Mouse (Mus musculus) urinary bladder, postnatal 25 days (tissue): ENCODE measurements around the gene Tmem106a.
"Not testable (repeated sequence)": the region's sequence is repeated elsewhere in the genome, so short reads cannot be mapped to it uniquely, and the experiment has no call there.

Experiments
- DNase-seq: peaks from one replicate; pipeline ENCODE4 v3.0.0; 2022; ENCODE audit warnings: low spot score

Gene Tmem106a

GRCm38 (mm10) chr11:101602491-101602890 is 20.4 kb downstream of the Tmem106a start:
- DNase-seq, result peak; percentile 67

GRCm38 (mm10) chr11:101604116-101604515 is 22.1 kb downstream of the Tmem106a start:
- DNase-seq, result no peak

GRCm38 (mm10) chr11:101604531-101605453 is 22.8 kb downstream of the Tmem106a start:
- DNase-seq, result peak; percentile 67

- not testable (repeated sequence) for DNase-seq
These were observed 25.1 kb downstream of the Tmem106a start for GRCm38 (mm10) chr11:101607134-101607533.

- no peak for DNase-seq
These were observed 28.4 kb downstream of the Tmem106a start for GRCm38 (mm10) chr11:101610445-101610844.

GRCm38 (mm10) chr11:101613596-101613995 is 31.6 kb downstream of the Tmem106a start:
- DNase-seq, result no peak

GRCm38 (mm10) chr11:101614116-101614515 is 32.1 kb downstream of the Tmem106a start:
- DNase-seq, result no peak

- DNase-seq, result no peak
These were observed 33.3 kb downstream of the Tmem106a start for GRCm38 (mm10) chr11:101615380-101615779.

GRCm38 (mm10) chr11:101616104-101616503 is 34.1 kb downstream of the Tmem106a start:
- no peak for DNase-seq

GRCm38 (mm10) chr11:101616948-101617767 is 35.1 kb downstream of the Tmem106a start:
- no peak for DNase-seq

GRCm38 (mm10) chr11:101617849-101618248 is 35.8 kb downstream of the Tmem106a start:
- DNase-seq, result no peak

- DNase-seq, result no peak
These were observed 36.6 kb downstream of the Tmem106a start for GRCm38 (mm10) chr11:101618596-101618995.

GRCm38 (mm10) chr11:101620022-101620655 is 38.1 kb downstream of the Tmem106a start:
- DNase-seq, result not testable (repeated sequence)

- no peak for DNase-seq
These were observed 44.6 kb downstream of the Tmem106a start for GRCm38 (mm10) chr11:101626649-101626994.

GRCm38 (mm10) chr11:101626995-101627856 is 45.2 kb downstream of the Tmem106a start, which contains the start of gene Rdm1:
Gene Rdm1, plus strand, starts transcription at chr11:101627195.
- peak; percentile 68 for DNase-seq

GRCm38 (mm10) chr11:101627857-101628559 is 46.0 kb downstream of the Tmem106a start:
- peak; percentile 89 for DNase-seq

GRCm38 (mm10) chr11:101628733-101629417 is 46.8 kb downstream of the Tmem106a start:
- DNase-seq, result not testable (repeated sequence)

GRCm38 (mm10) chr11:101635660-101636059 is 53.6 kb downstream of the Tmem106a start:
- no peak for DNase-seq

GRCm38 (mm10) chr11:101639761-101640160 is 57.7 kb downstream of the Tmem106a start:
- no peak for DNase-seq
